Mouse (Mus musculus) naive thymus-derived CD4-positive, alpha-beta T cell, adult 5 months (primary cell): ENCODE measurements around the gene Gm14322. TPM values are rescaled to one million over a fixed set of nuclear protein-coding genes. Genes with fewer than 3 reads are reported as not detected.

Experiments
- polyA plus RNA-seq: library from polyadenylated mRNA; unstranded; fragments of 100-300 nt; shearing (Covaris generic); gene quantifications from one replicate; pipeline ENCODE4 v1.2.1, GENCODE M21; 2017

The Gm14322 gene
- not detected for polyA plus RNA-seq

GRCm38 (mm10) chr2:177758941-177759558, at the start of gene Gm14322:
TSS of gene Gm14322 (plus strand) at chr2:177759288.

Other genes with a start within 250 kb of the Gm14322 start
- gene Gm14406, start 181.1 kb upstream of the Gm14322 start, polyA plus RNA-seq, result not detected
- gene Gm14325, start 81.0 kb downstream of the Gm14322 start, polyA plus RNA-seq, result 4.6 TPM
- not detected for gene Gm14327, start 137.8 kb downstream of the Gm14322 start, polyA plus RNA-seq
- gene Zfp972, start 166.3 kb downstream of the Gm14322 start, polyA plus RNA-seq, result 0.87 TPM
- 3.4 TPM for gene Gm14326, start 198.0 kb downstream of the Gm14322 start, polyA plus RNA-seq